Mouse (Mus musculus): ENCODE data around the gene Iqsec1. TPM values are rescaled to one million over a fixed set of nuclear protein-coding genes. Genes with fewer than 3 reads are reported as not detected.
A peak's percentile ranks its signal among the peaks of the same experiment; 100 is the strongest.

Iqsec1 gene
- polyA plus RNA-seq, 1 experiment from 2014 or later: 5.1 TPM

DNA sequence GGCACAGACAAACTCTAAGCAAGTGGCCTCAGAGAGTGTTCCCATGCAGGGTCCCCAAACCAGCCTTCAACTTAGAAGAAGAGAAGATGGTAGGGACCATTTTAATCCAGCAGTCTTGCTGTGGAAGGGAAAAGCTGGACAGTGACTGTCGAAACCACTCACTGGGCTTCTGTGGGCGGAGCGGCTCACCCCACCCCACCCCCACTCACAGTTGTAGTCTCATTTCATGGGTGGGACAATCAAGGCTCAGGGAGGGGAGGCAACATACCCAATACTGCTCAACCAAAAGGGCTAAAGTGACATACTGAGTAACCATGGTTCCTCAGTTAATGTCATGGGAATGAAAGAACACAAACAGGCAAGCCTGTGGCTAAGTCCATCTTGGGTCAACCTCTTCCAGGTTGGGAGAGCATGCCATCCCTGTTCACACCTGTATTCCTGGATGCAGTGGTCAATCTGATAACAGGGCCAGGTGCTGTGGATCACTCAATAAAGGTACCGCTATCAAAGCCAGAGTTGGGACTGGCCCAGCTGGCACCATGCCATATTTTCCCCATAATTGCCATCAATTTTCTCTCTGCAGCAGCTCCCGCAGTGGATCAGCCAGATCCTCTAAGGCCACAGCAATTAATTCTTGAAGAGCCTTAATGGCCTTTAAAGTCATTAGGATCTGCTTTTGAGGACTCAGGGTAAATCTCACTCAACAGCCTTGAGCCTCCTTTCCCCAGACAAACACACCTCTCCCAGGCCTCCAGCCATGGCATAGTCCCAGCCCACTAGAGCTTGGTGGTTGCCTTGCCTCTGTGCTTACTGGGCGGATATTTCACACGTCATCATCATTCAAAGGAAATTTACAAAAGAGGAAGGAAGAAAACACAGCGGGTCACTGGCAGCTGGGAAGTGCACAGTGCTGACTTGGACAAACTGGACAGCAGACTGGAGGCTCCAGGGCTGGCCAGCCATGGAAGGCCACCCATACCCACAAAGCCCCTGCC is 275.7 kb downstream of the Iqsec1 start:
- 38% methylated on average over 8 of the region's 8 CpGs for WGBS
- no peaks in the 10 kb centered on the region for H3K9me3 ChIP-seq (ENCODE audit: control insufficient read depth, low read length)
- peaks cover 36% of the 10 kb centered on the region for H3K4me1 ChIP-seq (replicated peaks; ENCODE audit: control insufficient read depth, insufficient read depth)
- H3K36me3 ChIP-seq (ENCODE audit: control insufficient read depth, insufficient read depth, low read length): no peaks in the 10 kb centered on the region
- no peak overlapping the region for H3K9ac ChIP-seq (ENCODE audit: low read length)
- H3K4me2 ChIP-seq (replicated peaks; ENCODE audit: low read depth): no peak overlapping the region
- no peaks in the 10 kb centered on the region for H3K27me3 ChIP-seq (ENCODE audit: control insufficient read depth, insufficient read depth, low read length)
- TF ChIP-seq EP300 (optimal IDR thresholded peaks at IDR 0.05): no peak
- no peak for TF ChIP-seq CTCF (IDR thresholded peaks at IDR 0.05; ENCODE audit: low read depth)
- DNase-seq (ENCODE audit: low spot score): peak; percentile 66
- peak; percentile 65 for ATAC-seq (ENCODE audit: low FRiP score, low TSS enrichment)
- peak overlapping the region; percentile 49 for H3K27ac ChIP-seq (replicated peaks)
- no peak overlapping the region for H3K4me3 ChIP-seq (ENCODE audit: low read depth, low read length)

DNA sequence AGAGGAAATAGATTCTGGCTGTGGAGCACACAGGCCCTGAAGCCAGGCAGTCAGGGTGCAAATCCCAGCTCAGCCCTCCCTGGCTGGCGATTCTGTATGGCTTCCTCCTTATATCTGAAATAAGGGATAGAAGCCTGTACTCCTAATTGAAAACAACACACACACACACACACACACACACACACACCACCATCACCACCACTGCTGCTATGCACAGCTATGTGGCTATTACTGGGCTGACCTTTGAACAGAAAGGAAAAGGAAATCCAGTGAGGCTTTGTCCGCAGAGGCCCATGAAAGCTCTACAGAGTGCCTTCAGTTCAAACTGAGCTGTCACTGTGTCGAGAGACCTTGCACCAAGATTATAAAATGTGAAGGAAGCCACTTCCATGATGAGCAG is 276.4 kb downstream of the Iqsec1 start:
- TF ChIP-seq EP300 (optimal IDR thresholded peaks at IDR 0.05) (no peak), CTCF (IDR thresholded peaks at IDR 0.05; ENCODE audit: low read depth) (no peak)
- no peak for ATAC-seq (ENCODE audit: low FRiP score, low TSS enrichment)

DNA sequence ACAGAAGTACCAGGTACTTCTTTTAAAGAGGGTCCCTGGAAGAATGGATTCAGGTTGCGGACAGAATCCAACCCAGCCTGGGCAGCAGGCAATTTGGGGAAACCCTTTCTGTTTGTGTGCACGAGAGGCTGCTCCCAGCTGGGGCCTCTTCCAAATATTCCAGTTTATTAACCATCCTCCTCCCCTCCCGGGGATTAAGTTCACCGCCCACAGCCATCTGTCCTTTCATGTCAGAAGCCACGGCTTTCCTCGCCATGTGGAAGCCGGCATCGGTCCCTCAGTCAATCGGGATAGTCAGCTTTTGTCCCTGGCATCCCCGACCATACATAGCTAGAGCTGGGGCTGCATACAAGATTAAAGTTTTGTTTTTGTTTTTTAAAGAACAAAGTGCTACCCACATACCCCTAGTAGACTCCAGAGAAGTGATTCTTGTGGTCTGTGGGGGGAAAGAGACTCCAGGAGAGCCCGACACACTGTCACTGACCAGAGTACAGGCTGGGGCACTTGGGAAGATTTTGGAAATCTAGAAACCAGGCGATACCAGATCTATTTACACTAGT is 276.9 kb downstream of the Iqsec1 start:
- no peak for ATAC-seq (ENCODE audit: low FRiP score, low TSS enrichment)
- H3K27ac ChIP-seq (replicated peaks): peak overlapping the region; percentile 49; the same call in 1 of the 2 replicates
- 37% methylated on average over 12 of the region's 12 CpGs for WGBS
- peaks cover 44% of the 10 kb centered on the region for H3K4me1 ChIP-seq (replicated peaks; ENCODE audit: control insufficient read depth, insufficient read depth)
- H3K4me3 ChIP-seq (ENCODE audit: low read depth, low read length): no peak overlapping the region
- H3K36me3 ChIP-seq (ENCODE audit: control insufficient read depth, insufficient read depth, low read length): no peaks in the 10 kb centered on the region
- 0 out of 2 replicates have a peak overlapping the region, but pooled peaks have one; percentile 13 for H3K9ac ChIP-seq (ENCODE audit: low read length)
- TF ChIP-seq EP300 (optimal IDR thresholded peaks at IDR 0.05) (no peak), CTCF (IDR thresholded peaks at IDR 0.05; ENCODE audit: low read depth) (no peak)
- H3K9me3 ChIP-seq (ENCODE audit: control insufficient read depth, low read length): no peaks in the 10 kb centered on the region
- no peak for DNase-seq (ENCODE audit: low spot score)
- no peaks in the 10 kb centered on the region for H3K27me3 ChIP-seq (ENCODE audit: control insufficient read depth, insufficient read depth, low read length)
- no peak overlapping the region for H3K4me2 ChIP-seq (replicated peaks; ENCODE audit: low read depth)

More for the DNA sequence above, 276.4 kb downstream of the Iqsec1 start:
- no peak overlapping the region for H3K4me3 ChIP-seq (ENCODE audit: low read depth, low read length)
- H3K27ac ChIP-seq (replicated peaks): peak overlapping the region; percentile 49; the same call in 1 of the 2 replicates
- no peaks in the 10 kb centered on the region for H3K9me3 ChIP-seq (ENCODE audit: control insufficient read depth, low read length)
- peaks cover 39% of the 10 kb centered on the region for H3K4me1 ChIP-seq (replicated peaks; ENCODE audit: control insufficient read depth, insufficient read depth)
- WGBS: 58% methylated on average over 3 of the region's 3 CpGs
- H3K9ac ChIP-seq (ENCODE audit: low read length): no peak overlapping the region
- DNase-seq (ENCODE audit: low spot score): no peak
- no peak overlapping the region for H3K4me2 ChIP-seq (replicated peaks; ENCODE audit: low read depth)
- H3K27me3 ChIP-seq (ENCODE audit: control insufficient read depth, insufficient read depth, low read length): no peaks in the 10 kb centered on the region
- no peaks in the 10 kb centered on the region for H3K36me3 ChIP-seq (ENCODE audit: control insufficient read depth, insufficient read depth, low read length)

DNA sequence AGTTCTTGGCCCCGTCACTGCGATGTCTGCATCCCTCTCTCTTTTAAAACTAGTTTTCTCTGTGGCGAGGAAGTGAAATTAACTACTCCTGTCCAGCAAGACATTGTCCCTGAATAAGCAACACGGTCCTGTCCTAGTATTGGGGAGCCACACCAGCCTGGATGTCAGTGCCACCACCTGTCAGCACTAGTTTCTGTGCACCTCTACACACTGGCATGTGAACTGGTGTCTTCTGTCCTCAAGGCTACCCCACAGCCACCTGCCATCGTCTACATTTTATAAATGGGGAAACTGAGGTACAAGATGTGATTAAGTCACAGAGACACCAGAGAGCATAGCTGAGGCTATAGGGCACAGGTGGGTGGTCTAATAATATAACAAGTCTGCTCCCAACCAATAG is 277.7 kb downstream of the Iqsec1 start:
- Histone ChIP-seq H3K9me3 (ENCODE audit: control insufficient read depth, low read length) (no peaks in the 10 kb centered on the region), H3K4me3 (ENCODE audit: low read depth, low read length) (no peak overlapping the region), H3K27ac (replicated peaks) (no peak overlapping the region), H3K36me3 (ENCODE audit: control insufficient read depth, insufficient read depth, low read length) (no peaks in the 10 kb centered on the region), H3K4me2 (replicated peaks; ENCODE audit: low read depth) (no peak overlapping the region), H3K27me3 (ENCODE audit: control insufficient read depth, insufficient read depth, low read length) (no peaks in the 10 kb centered on the region), H3K9ac (ENCODE audit: low read length) (no peak overlapping the region), H3K4me1 (replicated peaks; ENCODE audit: control insufficient read depth, insufficient read depth) (peaks cover 47% of the 10 kb centered on the region)
- DNase-seq (ENCODE audit: low spot score): no peak
- 87% methylated on average over 5 of the region's 5 CpGs for WGBS
- TF ChIP-seq EP300 (optimal IDR thresholded peaks at IDR 0.05) (no peak), CTCF (IDR thresholded peaks at IDR 0.05; ENCODE audit: low read depth) (no peak)
- ATAC-seq (ENCODE audit: low FRiP score, low TSS enrichment): no peak

DNA sequence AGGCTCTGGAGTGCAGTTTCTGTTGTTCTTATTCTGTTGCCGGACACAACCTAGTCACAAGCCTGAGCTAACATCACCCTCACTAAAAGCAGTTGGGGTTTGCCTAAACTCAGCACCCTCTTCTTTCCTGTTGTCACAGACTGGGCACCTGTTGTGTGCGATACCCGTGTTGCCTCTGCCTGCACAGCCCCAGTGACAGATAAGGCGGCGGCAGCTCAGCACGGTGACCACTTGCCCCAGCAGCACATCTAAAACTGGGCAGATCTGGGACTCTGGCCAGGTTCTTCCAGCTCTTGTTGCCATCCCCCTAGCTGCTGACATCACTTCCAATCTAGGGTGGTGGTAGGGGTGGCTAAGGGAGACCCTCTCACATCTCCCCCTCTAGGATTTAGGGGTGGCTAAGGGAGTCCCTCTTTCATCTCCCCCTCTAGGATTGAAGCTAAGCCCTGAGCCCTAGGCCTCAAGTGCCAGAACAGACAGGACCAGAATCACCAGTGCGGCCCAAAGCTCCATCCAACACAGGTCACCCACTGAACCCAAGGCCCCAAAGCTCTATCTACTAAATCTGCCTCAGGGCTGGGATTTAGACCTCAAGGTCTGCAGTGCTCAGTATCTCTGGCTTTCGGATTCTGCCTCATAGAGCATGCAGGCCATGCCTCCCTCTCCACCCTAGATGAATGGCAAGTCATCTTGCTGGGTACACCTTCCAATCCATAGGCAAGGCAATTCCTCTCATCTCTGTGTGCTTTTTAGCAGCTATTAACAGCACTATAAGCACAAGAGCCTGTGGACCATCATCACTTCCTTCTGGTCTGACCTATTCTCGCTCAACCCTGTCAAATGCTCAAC is 278.3 kb downstream of the Iqsec1 start:
- no peak overlapping the region for H3K4me3 ChIP-seq (ENCODE audit: low read depth, low read length)
- WGBS: 80% methylated on average over 9 of the region's 9 CpGs
- H3K27me3 ChIP-seq (ENCODE audit: control insufficient read depth, insufficient read depth, low read length): no peaks in the 10 kb centered on the region
- DNase-seq (ENCODE audit: low spot score) (no peak), ATAC-seq (ENCODE audit: low FRiP score, low TSS enrichment) (no peak)
- H3K4me1 ChIP-seq (replicated peaks; ENCODE audit: control insufficient read depth, insufficient read depth): peaks cover 43% of the 10 kb centered on the region
- no peak overlapping the region for H3K4me2 ChIP-seq (replicated peaks; ENCODE audit: low read depth)
- H3K27ac ChIP-seq (replicated peaks): no peak overlapping the region
- H3K9ac ChIP-seq (ENCODE audit: low read length): no peak overlapping the region
- H3K36me3 ChIP-seq (ENCODE audit: control insufficient read depth, insufficient read depth, low read length): no peaks in the 10 kb centered on the region
- TF ChIP-seq CTCF (IDR thresholded peaks at IDR 0.05; ENCODE audit: low read depth): no peak
- no peak for TF ChIP-seq EP300 (optimal IDR thresholded peaks at IDR 0.05)
- H3K9me3 ChIP-seq (ENCODE audit: control insufficient read depth, low read length): no peaks in the 10 kb centered on the region

Data from stomach, postnatal 0 days (tissue).